Mouse (Mus musculus): ENCODE results near the gene Pigk.
A peak's percentile ranks its signal among the peaks of the same experiment; 100 is the strongest.
"Not testable (repeated sequence)": the region's sequence is repeated elsewhere in the genome, so short reads cannot be mapped to it uniquely, and the experiment has no call there.

Gene Pigk

DNA sequence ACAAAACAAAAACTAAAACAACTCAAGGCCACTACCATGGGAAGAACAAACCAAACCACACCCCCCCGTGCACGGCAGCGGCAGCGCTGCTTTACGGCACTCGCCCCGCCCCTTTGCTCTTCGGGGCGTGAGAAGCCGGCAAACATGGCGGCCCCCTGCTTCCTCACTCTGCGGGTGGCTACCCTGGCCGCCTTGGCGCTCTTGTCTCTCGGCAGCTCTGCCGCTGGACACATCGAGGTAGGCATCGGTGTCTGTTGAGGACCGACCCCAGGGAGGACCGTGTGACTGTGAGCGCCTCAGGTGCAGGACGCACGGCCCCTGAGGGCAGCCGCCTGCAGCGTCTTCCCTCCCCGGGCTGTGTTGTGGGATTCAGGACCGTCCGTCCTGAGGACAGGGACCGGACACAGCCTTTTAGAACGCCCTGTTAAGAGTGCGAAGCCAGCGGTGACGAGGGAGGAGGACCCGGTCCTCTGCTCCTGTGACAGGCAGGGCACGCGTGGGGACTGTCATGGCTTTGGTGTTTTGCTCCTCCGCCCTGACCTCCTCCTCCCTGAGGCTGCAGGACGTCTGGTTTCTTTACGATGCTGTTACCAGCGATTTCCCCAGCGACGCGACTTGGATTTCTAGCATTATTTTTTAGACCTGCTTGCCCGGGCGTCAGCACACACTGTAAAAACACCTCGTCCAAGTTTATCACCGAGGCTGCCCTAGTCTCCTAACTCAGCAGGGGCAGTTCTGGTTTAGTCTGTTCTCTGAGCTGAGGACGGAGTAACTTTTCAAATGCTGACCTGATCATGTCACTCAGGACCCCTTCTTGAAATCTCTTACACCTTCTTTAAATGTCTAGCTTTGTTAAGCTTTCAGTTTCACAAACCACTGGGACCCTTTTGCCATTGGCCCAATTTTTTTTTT lies at the start of gene Pigk:
TSS of gene Pigk (plus strand) at position 110 of the 912 bp plus-strand sequence.
- DNase-seq (ENCODE audit: low spot score in 2 of 2), result peak; percentile 90 to 94

DNA sequence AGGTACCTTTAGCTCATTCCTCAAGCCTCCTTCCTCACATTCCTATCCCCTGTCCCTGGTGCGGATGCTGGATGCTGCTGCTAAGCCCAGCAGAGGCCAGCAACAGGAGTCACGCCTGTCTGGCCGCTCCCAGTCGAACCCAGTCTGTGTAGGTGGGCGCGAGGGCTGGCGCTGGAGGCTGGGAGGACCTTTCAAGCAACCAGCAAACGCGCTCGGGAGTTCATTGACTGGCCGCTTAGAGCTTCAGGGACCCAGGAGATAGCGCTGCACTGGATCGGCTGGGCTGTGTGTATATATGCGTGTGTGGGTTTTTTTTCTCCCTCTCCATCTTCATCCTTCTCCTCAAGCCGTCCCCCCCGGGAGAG lies 46.9 kb upstream of the Pigk start:
- peak; percentile 59 to 63 for DNase-seq (ENCODE audit: low spot score in 2 of 2)

DNA sequence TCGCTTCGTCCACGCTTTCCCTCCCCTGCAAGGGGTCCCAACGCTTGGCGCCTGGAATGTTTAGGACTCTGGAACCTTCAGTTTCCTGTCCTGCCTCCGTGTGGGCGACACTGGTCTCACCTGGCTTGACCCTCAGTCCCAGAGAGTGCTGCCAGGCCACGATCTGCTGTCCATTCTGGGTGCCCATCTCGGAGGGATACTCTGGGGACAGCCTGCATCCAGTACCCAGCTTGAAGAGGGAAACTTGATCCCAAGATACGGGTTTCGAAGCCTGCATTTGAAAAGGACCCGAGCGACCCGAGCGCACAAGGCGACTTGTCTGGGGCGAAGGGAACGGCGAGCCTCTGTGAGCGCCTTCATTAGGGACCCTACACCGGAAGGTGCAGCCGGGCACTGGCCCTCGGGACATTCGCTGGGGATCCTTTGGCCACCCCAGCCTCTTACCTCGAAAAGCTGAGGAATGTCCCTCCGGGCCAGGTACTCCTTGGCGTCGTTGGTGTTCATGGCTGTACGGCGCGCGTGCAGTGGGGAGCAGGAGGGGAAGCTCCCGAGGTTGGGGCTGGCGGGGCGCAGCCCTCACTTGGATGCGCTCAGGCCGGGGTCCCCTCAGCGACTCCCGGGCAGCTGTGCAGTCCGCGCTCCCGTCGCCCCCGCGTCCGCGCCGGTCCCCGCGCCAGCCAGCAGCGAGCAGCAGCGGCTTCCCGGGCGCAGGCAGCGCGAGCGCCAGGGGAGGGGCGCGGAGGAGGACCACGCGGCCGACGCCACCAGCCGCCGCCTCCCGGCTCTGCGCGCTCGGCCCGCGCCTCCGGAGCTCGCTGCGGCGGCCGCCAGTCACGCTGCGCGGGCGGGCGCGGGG lies 46.3 kb upstream of the Pigk start:
- DNase-seq (ENCODE audit: low spot score in 2 of 2), result peak; percentile 74 to 75

DNA sequence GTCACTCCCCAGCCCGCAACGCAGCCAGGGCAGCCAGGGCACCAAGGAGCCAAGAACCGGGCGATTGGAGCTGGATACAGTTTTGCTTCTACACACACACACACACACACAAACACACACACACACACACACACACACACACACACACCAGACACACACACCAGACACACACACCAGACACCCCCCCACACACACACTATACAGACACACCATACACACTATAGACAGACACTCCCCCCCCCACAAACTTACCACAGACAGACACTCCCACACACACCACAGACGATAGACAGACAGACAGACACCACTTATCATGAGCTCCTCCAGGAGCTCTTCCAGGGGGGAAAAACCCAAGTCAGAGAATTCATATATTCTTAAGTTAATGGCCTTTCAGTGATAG lies 45.7 kb upstream of the Pigk start, which contains the start of gene Ak5:
TSS of gene Ak5 (minus strand) at position 122 of the 400 bp plus-strand sequence.
- no peak for DNase-seq (ENCODE audit: low spot score in 2 of 2)

DNA sequence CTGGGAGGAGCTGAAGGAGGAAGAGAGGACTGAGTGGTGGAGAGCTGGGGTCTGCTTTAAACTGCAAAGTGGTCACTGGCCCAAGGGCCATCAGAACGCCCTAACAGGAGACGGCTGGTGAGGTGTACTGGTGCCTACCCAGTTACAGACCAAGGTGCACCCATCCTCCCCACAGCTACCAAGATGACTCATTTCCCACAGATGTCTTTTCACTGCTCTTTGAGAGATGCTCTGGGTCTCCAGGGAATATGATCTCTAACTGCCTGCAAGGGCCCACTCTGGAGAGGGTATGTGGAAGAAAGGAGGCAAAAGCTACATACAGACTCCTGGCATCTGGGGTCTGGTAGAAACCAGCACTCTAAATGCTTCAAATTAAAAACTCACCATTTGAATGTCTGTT lies 45.1 kb upstream of the Pigk start:
- DNase-seq (ENCODE audit: low spot score in 2 of 2), result no peak

DNA sequence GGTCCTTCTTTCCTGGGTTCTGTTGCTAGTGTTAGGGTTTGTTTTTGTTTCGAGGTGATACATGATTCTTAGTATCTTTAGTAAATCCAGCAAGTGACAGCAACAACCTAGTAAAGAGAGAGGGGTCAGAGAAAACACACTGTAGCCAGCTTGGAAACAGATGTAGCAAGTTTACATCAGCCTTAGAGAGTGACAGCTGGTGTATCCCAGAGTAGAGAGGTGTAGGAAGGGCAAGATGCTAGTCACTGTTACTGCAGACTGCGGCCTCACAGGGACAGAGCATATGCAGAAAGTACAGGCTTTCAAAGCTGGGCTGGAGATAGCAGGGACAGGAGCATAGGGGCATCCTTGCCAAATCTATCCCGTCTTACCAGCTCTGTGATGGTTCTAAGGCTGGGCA lies 44.1 kb upstream of the Pigk start:
- no peak for DNase-seq (ENCODE audit: low spot score in 2 of 2)

DNA sequence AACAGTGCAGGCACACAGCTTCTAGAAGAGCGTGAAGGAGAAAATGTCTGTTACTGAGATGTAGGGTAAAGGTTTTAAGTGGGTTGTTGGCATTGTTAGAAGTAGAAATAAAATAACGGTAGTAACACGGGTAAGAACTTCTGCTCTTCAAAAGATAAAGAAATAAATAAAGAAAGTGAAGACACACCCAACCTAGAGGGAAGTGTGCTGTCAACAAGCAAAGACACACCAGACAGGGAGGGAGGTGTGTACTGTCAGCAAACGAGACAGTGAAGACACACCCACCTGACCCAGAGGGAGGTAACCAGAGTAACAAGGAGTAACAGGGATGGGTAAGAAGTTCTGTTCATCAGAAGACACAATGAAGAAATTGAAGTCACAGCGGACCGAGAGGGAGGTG lies 39.2 kb upstream of the Pigk start:
- DNase-seq (ENCODE audit: low spot score in 2 of 2), result no peak

DNA sequence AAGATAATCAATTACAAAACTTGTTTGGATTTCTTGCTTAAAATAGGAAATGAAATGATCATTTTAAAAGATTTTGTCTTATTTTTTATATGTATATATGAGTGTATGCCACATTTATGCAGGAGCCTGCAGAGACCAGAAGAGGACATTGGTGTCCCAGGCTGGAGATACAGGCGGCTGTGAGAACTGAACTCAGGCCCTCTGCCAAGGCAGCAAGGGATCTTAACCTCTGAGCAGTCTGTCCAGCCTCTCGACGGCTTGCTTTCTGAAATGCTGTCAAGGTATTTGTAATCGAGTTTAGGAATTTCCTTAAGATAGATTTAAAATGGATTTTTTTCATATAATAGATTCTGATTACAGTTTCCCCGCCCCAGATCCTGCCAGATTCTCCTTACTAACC lies 25.4 kb upstream of the Pigk start:
- no peak for DNase-seq (ENCODE audit: low spot score in 2 of 2)

DNA sequence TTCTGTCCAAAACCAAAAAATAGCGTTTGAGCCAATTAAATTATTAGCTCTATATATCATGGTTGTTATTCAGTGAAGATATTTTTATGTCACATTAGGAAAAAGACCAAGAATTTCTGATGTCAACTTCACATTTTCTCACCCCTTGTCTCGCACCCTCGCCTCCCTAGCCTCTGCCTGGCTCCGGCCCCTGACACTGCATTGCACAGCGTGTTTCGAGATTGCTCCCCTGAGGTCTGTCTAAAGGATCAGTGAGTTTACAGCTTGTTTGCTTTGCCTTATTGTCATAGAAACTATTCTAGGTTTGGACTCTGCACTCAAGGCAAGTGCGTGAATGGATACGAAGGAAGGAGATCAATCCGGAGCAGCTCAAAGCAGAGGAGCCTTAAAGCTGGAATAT lies 24.8 kb upstream of the Pigk start:
- DNase-seq (ENCODE audit: low spot score in 2 of 2), result no peak

DNA sequence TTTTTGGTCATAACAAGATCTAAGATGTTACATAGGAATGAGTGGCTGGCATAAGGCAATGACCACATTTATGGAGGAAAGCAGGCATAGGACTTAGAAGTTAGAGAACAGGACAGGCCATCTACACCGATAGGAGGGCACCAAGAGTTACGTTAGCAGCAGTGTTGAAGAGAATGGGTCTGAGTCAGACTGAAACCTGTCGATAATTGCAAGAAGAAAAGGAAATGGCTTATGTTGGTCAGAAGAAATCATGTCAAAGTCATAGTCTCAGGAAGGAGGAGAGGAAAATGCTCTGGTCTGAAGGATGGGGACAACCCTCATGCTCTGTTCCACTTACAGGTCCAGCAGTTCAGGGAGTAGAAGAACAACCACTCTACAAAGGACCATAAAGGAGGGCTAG lies 18.9 kb upstream of the Pigk start:
- no peak for DNase-seq (ENCODE audit: low spot score in 2 of 2)

DNA sequence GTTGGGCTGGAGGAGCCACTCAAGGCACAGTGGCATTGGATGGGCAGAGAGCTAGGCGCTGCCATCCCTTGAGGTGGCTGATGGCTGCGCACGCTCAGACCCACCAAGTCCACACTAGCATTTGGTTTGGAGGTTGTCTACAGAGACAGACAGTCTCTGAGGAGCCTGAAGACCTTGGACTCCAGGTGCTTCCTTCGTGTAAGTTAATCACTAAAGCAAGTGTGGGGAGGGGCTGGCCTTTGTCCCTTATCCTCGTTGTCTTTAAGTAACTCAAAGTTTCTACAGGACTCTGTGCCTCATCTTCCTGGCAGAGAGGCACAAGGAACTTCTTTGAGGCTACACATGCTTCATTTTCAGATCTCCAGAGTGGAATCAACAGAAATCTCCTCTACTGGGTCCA lies 15.9 kb upstream of the Pigk start:
- no peak for DNase-seq (ENCODE audit: low spot score in 2 of 2)

DNA sequence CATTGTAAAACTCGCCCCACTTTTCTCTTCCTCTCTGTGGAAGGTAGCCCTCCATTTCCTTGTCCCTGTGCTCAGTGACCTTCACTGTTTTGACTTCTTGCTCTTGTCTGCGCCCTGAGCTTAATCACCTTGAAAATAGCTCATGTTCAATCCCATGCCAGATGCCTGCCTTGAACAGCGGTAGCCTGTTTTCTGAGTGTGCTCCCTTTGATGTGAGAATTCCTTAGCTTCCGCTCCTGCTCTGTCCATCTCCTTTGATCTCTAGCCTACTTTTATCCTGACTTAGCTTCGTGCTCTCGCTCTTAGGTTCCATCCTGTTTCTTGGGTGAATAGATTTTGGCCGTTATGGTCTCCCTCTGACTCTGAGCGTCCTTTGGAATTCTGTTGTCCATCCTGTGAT lies 14.6 kb upstream of the Pigk start:
- no peak for DNase-seq (ENCODE audit: low spot score in 2 of 2)

DNA sequence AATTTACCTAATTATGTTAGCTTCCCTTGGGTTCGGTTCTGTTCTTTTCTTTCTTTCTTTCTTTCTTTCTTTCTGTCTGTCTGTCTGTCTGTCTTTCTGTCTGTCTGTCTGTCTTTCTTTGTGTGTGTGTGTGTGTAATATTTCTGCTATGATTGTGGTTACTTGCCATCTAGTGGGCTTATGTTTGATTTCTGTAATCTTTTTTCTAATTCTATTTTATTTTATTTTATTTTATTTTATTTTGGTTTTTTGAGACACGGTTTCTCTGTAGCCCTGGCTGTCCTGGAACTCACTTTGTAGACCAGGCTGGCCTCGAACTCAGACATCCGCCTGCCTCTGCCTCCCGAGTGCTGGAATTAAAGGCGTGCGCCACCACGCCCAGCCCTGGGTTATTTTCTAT lies 12.4 kb upstream of the Pigk start:
- not testable (repeated sequence) for DNase-seq (ENCODE audit: low spot score in 2 of 2)

DNA sequence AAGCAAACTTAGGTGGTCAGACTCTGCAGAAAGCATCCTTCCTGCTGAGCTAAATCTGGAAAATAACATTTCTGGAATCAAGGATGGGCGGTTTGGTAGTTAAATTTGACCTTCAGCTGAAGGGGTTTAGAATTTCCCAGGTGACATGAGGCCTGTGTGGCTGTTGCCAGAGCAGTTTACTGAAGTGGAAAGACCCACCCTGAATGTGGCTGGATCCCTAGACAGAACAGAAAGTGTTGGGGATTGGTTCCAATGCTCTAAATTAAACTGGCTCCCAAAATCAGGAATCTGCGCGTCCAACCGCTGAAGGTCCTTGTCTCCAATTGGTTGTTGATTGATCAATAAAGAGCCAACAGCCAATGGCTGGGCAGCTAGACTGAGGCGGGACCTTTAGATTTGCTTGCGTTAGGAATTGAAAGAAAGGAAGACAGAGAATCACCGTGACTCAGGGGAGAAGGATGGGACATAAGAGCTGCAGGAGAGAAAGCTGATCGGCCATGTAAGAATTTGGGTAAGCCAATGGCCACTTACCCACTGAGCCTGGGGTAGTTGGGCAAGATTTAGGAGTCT lies 11.5 kb upstream of the Pigk start:
- no peak for DNase-seq (ENCODE audit: low spot score in 2 of 2)

DNA sequence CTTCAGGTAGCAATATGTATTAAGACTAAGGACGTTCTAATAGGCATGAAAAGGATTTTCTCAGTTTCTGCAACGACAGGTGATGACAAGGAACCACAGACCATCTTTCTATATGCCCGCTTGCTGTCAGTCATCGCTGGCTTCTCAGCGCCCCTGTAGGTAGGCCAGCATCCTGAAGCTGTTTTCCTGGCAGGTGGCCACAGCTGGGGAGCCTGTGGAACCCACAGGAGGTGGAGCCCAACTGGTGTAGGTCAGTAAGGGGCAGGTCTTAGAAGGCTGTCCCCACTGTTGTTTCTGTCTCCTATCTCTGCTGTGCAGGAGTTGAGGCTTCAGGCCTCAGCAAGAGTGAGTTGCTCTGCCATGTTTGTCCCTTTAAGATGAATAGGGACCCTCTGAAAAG lies 8.1 kb upstream of the Pigk start:
- no peak for DNase-seq (ENCODE audit: low spot score in 2 of 2)

DNA sequence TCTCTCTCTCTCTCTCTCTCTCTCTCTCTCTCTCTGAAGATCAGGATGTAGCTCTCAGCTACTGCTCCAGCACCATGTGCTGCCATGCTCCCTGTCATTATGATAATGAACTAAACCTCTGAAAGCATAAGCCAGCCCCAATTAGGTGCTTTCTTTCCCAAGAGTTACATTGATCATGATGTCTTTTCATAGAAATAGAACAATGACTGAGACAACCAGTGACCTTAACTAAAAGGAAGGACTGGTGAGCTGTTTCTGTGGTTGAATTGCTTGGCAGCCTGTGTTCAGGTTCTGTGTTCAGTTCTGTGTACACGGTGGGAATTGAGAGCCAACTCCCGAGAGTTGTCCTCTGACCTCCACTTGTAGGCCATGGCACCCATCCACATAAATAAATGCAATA lies 7.0 kb upstream of the Pigk start:
- no peak for DNase-seq (ENCODE audit: low spot score in 2 of 2)

DNA sequence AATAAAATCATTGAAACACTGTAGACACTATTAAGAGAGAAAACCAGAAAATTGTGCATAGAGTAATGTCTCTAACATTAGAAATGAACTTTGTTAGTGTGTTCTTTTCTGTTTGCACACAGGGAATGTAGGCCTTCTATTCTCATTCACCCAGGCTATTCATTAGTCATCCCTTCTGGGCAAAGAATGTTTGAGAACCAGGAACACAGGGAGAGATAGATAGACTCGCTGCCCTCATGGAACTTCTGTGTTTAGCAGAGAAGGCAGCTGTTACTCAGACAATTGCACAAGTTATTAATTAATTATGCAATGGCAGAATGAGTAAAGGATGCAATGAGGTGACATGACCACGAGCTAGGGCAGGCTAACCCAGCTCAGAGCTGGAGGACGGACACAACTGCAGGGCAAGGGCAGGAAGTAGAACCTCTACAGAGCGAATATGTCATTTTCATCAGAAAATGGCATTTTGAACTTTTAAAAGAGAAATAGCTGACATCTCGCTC lies 6.5 kb upstream of the Pigk start:
- no peak for DNase-seq (ENCODE audit: low spot score in 2 of 2)

DNA sequence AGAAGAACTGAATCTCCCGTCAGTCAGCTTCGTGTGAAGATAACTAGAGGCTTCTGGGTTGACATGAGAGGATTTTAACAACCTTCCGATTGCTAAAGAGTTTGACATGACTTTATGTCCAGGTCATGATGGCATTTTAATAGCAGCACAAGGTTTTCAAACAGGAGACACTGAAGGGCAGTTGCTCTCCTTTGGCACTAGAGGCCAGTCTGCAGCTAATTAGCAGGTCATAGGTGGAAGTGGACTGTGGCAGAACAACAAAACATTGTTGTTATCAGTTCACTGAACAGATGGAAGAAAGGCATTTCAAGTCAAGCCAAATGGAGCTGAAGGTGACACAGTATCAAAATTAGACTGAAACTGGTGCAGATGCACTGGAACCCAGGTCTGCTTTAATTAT lies 4.0 kb upstream of the Pigk start:
- DNase-seq (ENCODE audit: low spot score in 2 of 2), result no peak

DNA sequence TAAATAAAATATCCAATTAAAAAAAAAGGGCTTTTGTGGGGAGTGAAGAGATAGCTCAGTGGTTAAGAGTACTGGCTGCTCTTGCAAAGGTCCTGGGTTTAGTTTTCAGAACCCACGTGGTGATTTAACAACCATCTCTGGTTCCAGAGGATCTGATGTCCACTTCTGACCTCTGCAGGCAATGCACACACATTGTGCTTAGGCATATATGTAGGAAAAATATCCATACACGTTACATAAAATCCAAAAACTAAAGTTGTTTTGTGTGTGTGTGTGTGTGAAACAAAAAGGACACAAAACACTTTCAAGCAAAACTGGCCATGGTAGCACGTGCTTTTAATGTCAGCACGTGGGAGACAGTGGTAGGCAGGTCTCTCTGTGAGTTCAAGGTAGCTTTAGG lies 943 bp upstream of the Pigk start:
- no peak for DNase-seq (ENCODE audit: low spot score in 2 of 2)

DNA sequence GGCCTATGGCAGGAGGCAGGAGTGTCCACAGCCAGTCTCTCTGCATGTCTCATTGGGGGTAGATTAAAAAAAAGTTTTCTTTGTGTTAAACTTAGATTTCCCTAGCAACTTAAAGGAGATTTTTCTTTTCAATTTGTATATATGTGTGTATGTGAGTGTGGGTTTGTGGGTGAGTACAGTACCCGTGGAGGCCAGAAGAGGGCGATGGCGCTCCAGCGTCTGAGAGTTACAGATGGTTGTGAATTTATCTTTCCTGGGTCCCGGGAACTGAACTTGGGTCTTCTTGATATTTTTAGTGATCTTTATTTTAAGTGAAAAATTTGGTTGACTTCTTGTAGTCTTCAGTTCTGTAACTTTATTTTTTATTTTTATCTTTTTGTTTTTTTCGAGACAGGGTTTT lies 7.4 kb downstream of the Pigk start:
- no peak for DNase-seq (ENCODE audit: low spot score in 2 of 2)

DNA sequence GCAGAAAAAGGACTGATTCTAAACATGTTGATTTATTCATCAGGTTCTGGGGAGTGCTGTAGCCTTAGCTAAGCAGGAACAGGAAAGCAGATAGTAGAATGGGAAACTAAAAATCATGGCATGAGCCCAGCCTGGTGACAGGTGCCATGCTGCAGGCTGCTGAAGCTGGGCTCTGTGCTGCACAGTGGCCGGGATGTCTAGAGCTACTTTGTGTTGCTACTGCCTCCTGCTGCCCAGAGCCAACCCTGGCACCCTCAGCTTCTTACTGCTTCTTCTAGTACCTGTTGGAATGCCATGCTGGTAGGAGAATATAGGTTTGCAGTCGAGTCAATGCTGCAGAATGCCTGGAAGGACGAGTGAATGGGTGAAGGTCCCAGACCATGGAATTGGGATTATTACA lies 8.9 kb downstream of the Pigk start:
- DNase-seq (ENCODE audit: low spot score in 2 of 2), result peak; percentile 49 to 60

DNA sequence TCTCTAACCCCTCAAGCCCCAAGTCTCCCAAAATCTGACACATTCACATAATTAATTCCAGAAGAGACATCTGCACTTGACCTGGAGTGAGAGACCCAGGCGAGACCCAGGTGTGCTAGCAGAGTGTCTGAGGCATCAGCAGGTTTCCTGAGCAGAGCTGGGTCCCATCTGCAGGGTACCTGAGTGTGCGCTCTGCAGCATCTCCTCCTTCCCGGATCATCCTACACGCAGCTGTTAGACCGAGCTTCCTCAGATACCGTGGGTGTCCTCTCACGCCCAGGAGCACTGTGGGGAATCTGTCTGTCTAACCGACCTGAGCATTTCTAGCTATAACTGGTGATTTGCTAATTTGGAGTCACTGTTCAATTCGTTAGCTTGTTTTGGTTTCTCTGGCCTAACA lies 10.5 kb downstream of the Pigk start:
- no peak for DNase-seq (ENCODE audit: low spot score in 2 of 2)

Measured in right cerebral cortex, postnatal 10 days (tissue).